Mouse (Mus musculus): Measurements from ENCODE around the gene Elovl5. TPM values are rescaled to one million over a fixed set of nuclear protein-coding genes. Genes with fewer than 3 reads are reported as not detected.

Gene Elovl5
- polyA plus RNA-seq, 2 experiments = 59.1 to 72.7 TPM

DNA sequence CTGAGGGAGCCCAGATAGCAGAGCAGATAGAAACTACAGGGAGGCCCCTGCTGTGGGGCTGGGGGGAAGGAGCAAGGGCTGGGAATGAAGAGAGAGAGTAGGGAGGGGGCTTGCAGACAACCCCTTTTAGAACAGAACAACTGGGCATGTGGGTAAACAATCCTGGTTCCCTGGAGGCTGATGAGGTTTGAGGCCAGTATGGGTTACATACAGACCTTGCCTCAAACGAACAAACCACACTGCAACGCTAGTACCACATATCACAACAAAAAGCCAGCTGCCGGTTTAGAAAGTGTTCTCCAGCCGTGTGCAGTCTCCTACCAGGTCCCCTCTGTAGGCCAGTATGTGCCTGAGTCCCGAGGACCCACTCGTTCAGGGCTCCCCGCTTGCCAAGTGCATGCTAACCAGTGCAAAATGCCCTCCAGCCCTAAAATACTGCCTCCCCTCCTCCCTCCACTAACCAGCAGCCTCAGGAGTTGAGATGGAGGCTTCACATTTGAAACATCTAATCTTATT is 32.6 kb downstream of the Elovl5 start:
- Histone ChIP-seq H3K4me1 (ENCODE audit: control insufficient read depth, insufficient read depth, low read length) (peaks cover 19% of the 10 kb centered on the region), H3K4me2 (replicated peaks; ENCODE audit: low read depth, low read length, severe bottlenecking) (no peak overlapping the region), H3K27me3 (ENCODE audit: control insufficient read depth, insufficient read depth, low read length) (no peaks in the 10 kb centered on the region), H3K9me3 (ENCODE audit: control insufficient read depth, low read length) (no peaks in the 10 kb centered on the region), H3K27ac (replicated peaks; ENCODE audit: low read depth, low read length) (peak overlapping the region; percentile 33; the same call in 1 of the 2 replicates), H3K36me3 (ENCODE audit: control insufficient read depth, insufficient read depth, low read length) (no peaks in the 10 kb centered on the region), H3K9ac (ENCODE audit: low read depth, low read length, severe bottlenecking) (peak overlapping the region; percentile 16; the same call in 1 of the 2 replicates), H3K4me3 (replicated peaks; ENCODE audit: low read length) (no peak overlapping the region)
- no peak; the same call in 1 of the 2 replicates for ATAC-seq (ENCODE audit: low FRiP score, low read depth)
- no peak for DNase-seq (ENCODE audit: low spot score)
- no peak for TF ChIP-seq POLR2A (IDR thresholded peaks at IDR 0.05; ENCODE audit: borderline replicate concordance, extremely low read depth, insufficient read depth, insufficient read length)
- 22% methylated on average over 7 of the region's 7 CpGs for WGBS

DNA sequence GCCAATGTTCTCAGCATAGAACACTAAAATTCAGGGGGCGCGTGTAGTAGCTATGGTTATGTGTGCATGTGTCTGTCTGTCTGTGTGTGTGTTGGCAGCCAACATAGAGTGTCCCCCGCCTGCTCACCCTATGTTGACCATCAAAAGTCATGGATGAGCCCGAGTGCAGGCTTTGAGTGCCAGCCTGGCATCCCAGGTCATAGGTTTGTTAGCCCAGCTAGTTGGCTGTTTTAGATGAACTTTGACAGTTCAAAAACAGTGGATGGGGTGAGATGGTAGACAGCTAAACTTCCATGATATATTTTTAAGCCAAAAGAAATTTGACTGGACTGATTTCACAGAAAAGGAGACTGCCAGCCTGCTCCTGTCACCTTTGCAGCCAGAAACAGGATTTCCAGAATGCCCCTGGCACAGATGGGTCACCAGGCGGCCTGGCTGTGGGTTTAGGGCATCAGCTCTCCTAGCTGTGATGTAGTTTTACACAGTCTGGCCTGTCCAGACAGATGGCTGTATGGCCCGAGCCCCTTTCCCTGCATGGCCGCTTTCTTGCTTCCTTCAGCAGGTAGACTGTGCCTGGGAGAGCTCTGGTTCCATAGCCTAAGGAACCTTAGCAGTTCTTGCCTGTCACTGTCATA is 33.8 kb downstream of the Elovl5 start:
- H3K4me3 ChIP-seq (replicated peaks; ENCODE audit: low read length) = no peak overlapping the region
- no peaks in the 10 kb centered on the region for H3K27me3 ChIP-seq (ENCODE audit: control insufficient read depth, insufficient read depth, low read length)
- no peaks in the 10 kb centered on the region for H3K9me3 ChIP-seq (ENCODE audit: control insufficient read depth, low read length)
- no peak overlapping the region for H3K9ac ChIP-seq (ENCODE audit: low read depth, low read length, severe bottlenecking)
- H3K27ac ChIP-seq (replicated peaks; ENCODE audit: low read depth, low read length) = no peak overlapping the region
- DNase-seq (ENCODE audit: low spot score) (no peak), ATAC-seq (ENCODE audit: low FRiP score, low read depth) (no peak)
- H3K36me3 ChIP-seq (ENCODE audit: control insufficient read depth, insufficient read depth, low read length) = no peaks in the 10 kb centered on the region
- no peak for TF ChIP-seq POLR2A (IDR thresholded peaks at IDR 0.05; ENCODE audit: borderline replicate concordance, extremely low read depth, insufficient read depth, insufficient read length)
- no peak overlapping the region for H3K4me2 ChIP-seq (replicated peaks; ENCODE audit: low read depth, low read length, severe bottlenecking)
- 88% methylated on average over 7 of the region's 7 CpGs for WGBS
- peaks cover 20% of the 10 kb centered on the region for H3K4me1 ChIP-seq (ENCODE audit: control insufficient read depth, insufficient read depth, low read length)

DNA sequence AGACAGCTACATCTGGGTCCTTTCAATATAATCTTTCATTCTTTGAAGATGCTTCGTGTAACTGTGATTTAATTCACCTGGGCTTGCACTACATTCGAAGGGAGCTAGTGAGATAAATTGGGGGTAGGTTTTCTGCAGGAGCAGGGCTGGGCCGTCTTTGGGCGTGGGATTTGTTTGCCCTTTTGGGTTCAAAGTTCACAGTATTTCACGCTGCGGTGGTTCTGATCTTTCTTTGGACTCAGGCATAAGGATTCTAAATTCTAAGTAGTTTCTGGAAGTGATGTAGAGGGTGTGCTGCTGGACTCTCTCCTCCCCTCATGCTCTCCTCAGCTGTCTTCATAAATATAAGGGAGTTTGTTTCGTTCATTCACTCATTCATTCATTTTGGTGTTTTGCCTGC is 34.8 kb downstream of the Elovl5 start:
- 82% methylated on average over 7 of the region's 7 CpGs for WGBS
- H3K4me2 ChIP-seq (replicated peaks; ENCODE audit: low read depth, low read length, severe bottlenecking) = no peak overlapping the region
- no peaks in the 10 kb centered on the region for H3K27me3 ChIP-seq (ENCODE audit: control insufficient read depth, insufficient read depth, low read length)
- DNase-seq (ENCODE audit: low spot score) = no peak
- no peak for TF ChIP-seq POLR2A (IDR thresholded peaks at IDR 0.05; ENCODE audit: borderline replicate concordance, extremely low read depth, insufficient read depth, insufficient read length)
- ATAC-seq (ENCODE audit: low FRiP score, low read depth) = no peak
- H3K4me3 ChIP-seq (replicated peaks; ENCODE audit: low read length) = no peak overlapping the region
- no peak overlapping the region for H3K27ac ChIP-seq (replicated peaks; ENCODE audit: low read depth, low read length)
- H3K9me3 ChIP-seq (ENCODE audit: control insufficient read depth, low read length) = no peaks in the 10 kb centered on the region
- H3K4me1 ChIP-seq (ENCODE audit: control insufficient read depth, insufficient read depth, low read length) = peaks cover 20% of the 10 kb centered on the region
- H3K36me3 ChIP-seq (ENCODE audit: control insufficient read depth, insufficient read depth, low read length) = no peaks in the 10 kb centered on the region
- H3K9ac ChIP-seq (ENCODE audit: low read depth, low read length, severe bottlenecking) = no peak overlapping the region

DNA sequence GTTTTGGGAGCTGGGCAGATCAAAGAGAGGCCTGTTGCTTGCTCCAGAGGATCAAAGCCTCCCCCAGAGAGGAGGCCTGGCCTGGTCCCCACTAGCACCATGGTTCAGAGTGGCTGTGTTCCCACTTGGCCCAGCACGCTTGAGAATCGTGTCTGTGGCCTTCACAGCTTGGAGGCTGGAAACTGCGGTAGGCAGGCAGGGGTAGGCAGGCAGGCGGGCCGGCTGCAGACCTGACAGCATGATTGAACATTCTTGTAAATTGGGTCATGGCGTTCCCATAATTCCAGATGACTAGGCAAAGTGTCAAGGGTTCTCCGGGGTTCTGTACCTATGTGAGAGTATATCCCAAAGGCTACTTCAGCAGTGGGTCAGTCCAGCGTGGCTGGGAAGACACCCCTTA is 35.9 kb downstream of the Elovl5 start:
- TF ChIP-seq POLR2A (IDR thresholded peaks at IDR 0.05; ENCODE audit: borderline replicate concordance, extremely low read depth, insufficient read depth, insufficient read length) = no peak
- ATAC-seq (ENCODE audit: low FRiP score, low read depth) = no peak
- H3K36me3 ChIP-seq (ENCODE audit: control insufficient read depth, insufficient read depth, low read length) = no peaks in the 10 kb centered on the region
- H3K4me1 ChIP-seq (ENCODE audit: control insufficient read depth, insufficient read depth, low read length) = peaks cover 20% of the 10 kb centered on the region
- no peak overlapping the region for H3K4me3 ChIP-seq (replicated peaks; ENCODE audit: low read length)
- H3K4me2 ChIP-seq (replicated peaks; ENCODE audit: low read depth, low read length, severe bottlenecking) = no peak overlapping the region
- no peaks in the 10 kb centered on the region for H3K9me3 ChIP-seq (ENCODE audit: control insufficient read depth, low read length)
- no peak overlapping the region for H3K27ac ChIP-seq (replicated peaks; ENCODE audit: low read depth, low read length)
- WGBS = 35% methylated on average over 8 of the region's 8 CpGs
- H3K27me3 ChIP-seq (ENCODE audit: control insufficient read depth, insufficient read depth, low read length) = no peaks in the 10 kb centered on the region
- H3K9ac ChIP-seq (ENCODE audit: low read depth, low read length, severe bottlenecking) = no peak overlapping the region
- no peak for DNase-seq (ENCODE audit: low spot score)

DNA sequence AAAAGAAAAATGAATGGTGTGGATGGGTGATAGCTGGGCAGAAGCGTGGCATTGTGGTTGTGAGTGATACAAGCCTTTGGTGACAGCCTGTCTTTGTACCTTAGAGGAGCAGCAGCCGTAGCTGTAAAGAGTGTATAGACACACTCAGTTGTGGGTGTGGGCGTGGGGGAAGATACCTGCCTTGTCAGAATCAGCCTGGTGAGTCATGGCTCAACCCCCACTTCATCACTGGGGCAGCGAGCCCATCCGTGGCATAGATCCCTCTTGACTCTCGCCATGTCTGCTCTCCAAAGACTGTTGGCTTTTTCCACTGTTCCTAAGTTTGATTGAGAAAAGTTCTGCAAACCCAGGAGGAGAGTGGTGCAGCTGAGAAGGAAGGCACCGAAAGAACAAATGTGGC is 37.3 kb downstream of the Elovl5 start:
- Histone ChIP-seq H3K9ac (ENCODE audit: low read depth, low read length, severe bottlenecking) (no peak overlapping the region), H3K4me3 (replicated peaks; ENCODE audit: low read length) (no peak overlapping the region), H3K4me1 (ENCODE audit: control insufficient read depth, insufficient read depth, low read length) (peaks cover 18% of the 10 kb centered on the region), H3K4me2 (replicated peaks; ENCODE audit: low read depth, low read length, severe bottlenecking) (no peak overlapping the region), H3K27ac (replicated peaks; ENCODE audit: low read depth, low read length) (no peak overlapping the region), H3K27me3 (ENCODE audit: control insufficient read depth, insufficient read depth, low read length) (no peaks in the 10 kb centered on the region), H3K9me3 (ENCODE audit: control insufficient read depth, low read length) (no peaks in the 10 kb centered on the region), H3K36me3 (ENCODE audit: control insufficient read depth, insufficient read depth, low read length) (peaks cover 6% of the 10 kb centered on the region; the same call in 1 of the 2 replicates)
- WGBS = 81% methylated on average over 7 of the region's 7 CpGs
- TF ChIP-seq POLR2A (IDR thresholded peaks at IDR 0.05; ENCODE audit: borderline replicate concordance, extremely low read depth, insufficient read depth, insufficient read length) = no peak
- ATAC-seq (ENCODE audit: low FRiP score, low read depth) (no peak), DNase-seq (ENCODE audit: low spot score) (no peak)
